Mouse (Mus musculus): ENCODE measurements around the gene Vmn1r88.
"Not testable (repeated sequence)": the region's sequence is repeated elsewhere in the genome, so short reads cannot be mapped to it uniquely, and the experiment has no call there.

Gene Vmn1r88

GRCm38 (mm10) chr7:13159268-13159667, at the start of gene Vmn1r88:
TSS of gene Vmn1r88 (plus strand) at chr7:13159568.
- DNase-seq (ENCODE audit: low read depth, low spot score) = no peak

- DNase-seq (ENCODE audit: low read depth, low spot score) = no peak
Observed at GRCm38 (mm10) chr7:13119817-13120216, 39.6 kb upstream of the Vmn1r88 start, which contains the start of gene Vmn1r86. TSS of gene Vmn1r86 (minus strand) at chr7:13119917.

GRCm38 (mm10) chr7:13123554-13124153, 35.7 kb upstream of the Vmn1r88 start:
- not testable (repeated sequence) for DNase-seq (ENCODE audit: low read depth, low spot score)

- DNase-seq (ENCODE audit: low read depth, low spot score) = no peak
Observed at GRCm38 (mm10) chr7:13131856-13132255, 27.5 kb upstream of the Vmn1r88 start.

GRCm38 (mm10) chr7:13137340-13137739, 22.0 kb upstream of the Vmn1r88 start:
- DNase-seq (ENCODE audit: low read depth, low spot score) = no peak

- DNase-seq (ENCODE audit: low read depth, low spot score) = no peak
Observed at GRCm38 (mm10) chr7:13140057-13140456, 19.3 kb upstream of the Vmn1r88 start, which contains the start of gene Vmn1r87. TSS of gene Vmn1r87 (minus strand) at chr7:13140157.

- no peak for DNase-seq (ENCODE audit: low read depth, low spot score)
Observed at GRCm38 (mm10) chr7:13212720-13213119, 53.4 kb downstream of the Vmn1r88 start, which contains the start of gene Vmn1r89. TSS of gene Vmn1r89 (plus strand) at chr7:13213020.

All from brain, embryonic 18.5 days (tissue).